Comparison of ENCODE assay signal across 8 mouse cellular contexts in genomic region chr12:52790350-52790768, GRCm38 (mm10).
DNase-seq lines count a peak whose midpoint lies in the region; ATAC-seq and TF ChIP-seq lines count a peak whose summit lies in the region.

No protein-coding gene starts in this region.

- no peak overlapping the region for H3K4me2 ChIP-seq in forebrain, postnatal 0 days (ENCODE audit: low read depth)
- H3K4me2 ChIP-seq in intestine, embryonic 14.5 days (ENCODE audit: low read length) = peak overlapping the region; percentile 23; the same call in 1 of the 2 replicates

- H3K36me3 ChIP-seq in forebrain, postnatal 0 days (ENCODE audit: insufficient read depth) = no peaks in the 10 kb centered on the region
- H3K36me3 ChIP-seq in intestine, embryonic 14.5 days (ENCODE audit: control insufficient read depth, insufficient read depth, low read length) = no peaks in the 10 kb centered on the region

- TF ChIP-seq CTCF in forebrain, postnatal 0 days (IDR thresholded peaks at IDR 0.05; ENCODE audit: low read depth) = no peak

- peak; percentile 61 for ATAC-seq in forebrain, postnatal 0 days
- no peak for ATAC-seq in intestine, embryonic 14.5 days (replicated peaks; ENCODE audit: low FRiP score, low TSS enrichment, low read depth)

- H3K27me3 ChIP-seq in forebrain, postnatal 0 days (ENCODE audit: insufficient read depth, low read length) = no peaks in the 10 kb centered on the region
- no peaks in the 10 kb centered on the region for H3K27me3 ChIP-seq in intestine, embryonic 14.5 days (replicated peaks; ENCODE audit: control insufficient read depth, insufficient read depth, low read length)

- H3K4me1 ChIP-seq in forebrain, postnatal 0 days (ENCODE audit: insufficient read depth) = peaks cover 9% of the 10 kb centered on the region; the same call in 1 of the 2 replicates
- 0 out of 2 replicates have a peak, but pooled peaks cover 6% of the 10 kb centered on the region for H3K4me1 ChIP-seq in intestine, embryonic 14.5 days (replicated peaks; ENCODE audit: control insufficient read depth, insufficient read depth, low read length)

- no peaks in the 10 kb centered on the region for H3K9me3 ChIP-seq in forebrain, postnatal 0 days (ENCODE audit: low read length)
- no peaks in the 10 kb centered on the region for H3K9me3 ChIP-seq in intestine, embryonic 14.5 days (ENCODE audit: control insufficient read depth, low read length)

- no peak overlapping the region for H3K4me3 ChIP-seq in forebrain, postnatal 0 days (ENCODE audit: low read depth, low read length)
- no peak overlapping the region for H3K4me3 ChIP-seq in intestine, embryonic 14.5 days (ENCODE audit: low read depth, low read length)

- H3K27ac ChIP-seq in forebrain, postnatal 0 days (ENCODE audit: low read depth, low read length) = no peak overlapping the region
- no peak overlapping the region for H3K27ac ChIP-seq in intestine, embryonic 14.5 days (ENCODE audit: low read depth)

- DNase-seq in ES-CJ7 (ENCODE audit: low read depth, low spot score) = peak; percentile 8
- peak; percentile 86 for DNase-seq in brain, adult 2 months (ENCODE audit: low read depth, low spot score)
- DNase-seq in forebrain, postnatal 0 days = peak; percentile 20
- no peak for DNase-seq in intestine, embryonic 14.5 days (ENCODE audit: low spot score)
- peak; percentile 78 for DNase-seq in retina, adult 2 months (ENCODE audit: low read depth, low spot score)
- DNase-seq in kidney, postnatal 25 days = no peak
- no peak for DNase-seq in left cerebral cortex, postnatal 36 days (ENCODE audit: low spot score in 2 of 2)
- no peak for DNase-seq in layer of hippocampus, postnatal 10 days (ENCODE audit: low spot score in 2 of 2)

- intact Hi-C loops in left cerebral cortex, postnatal 36 days (cut with DNase I) = no loop called here

- 5% methylated on average over 8 of the region's 8 CpGs for WGBS in forebrain, postnatal 0 days
- WGBS in intestine, embryonic 14.5 days = 13% methylated on average over 8 of the region's 8 CpGs

- no peak overlapping the region for H3K9ac ChIP-seq in forebrain, postnatal 0 days
- H3K9ac ChIP-seq in intestine, embryonic 14.5 days (ENCODE audit: low read length) = no peak overlapping the region

Comparison
In these comparisons a context has a peak if more than half of its experiments do, and no peak if none do; other contexts are left out.
1. DNase-seq: peak in ES-CJ7 (single experiment), brain, adult 2 months (single experiment), forebrain, postnatal 0 days (single experiment) and retina, adult 2 months (single experiment); none in intestine, embryonic 14.5 days (single experiment), kidney, postnatal 25 days (0 of 2), left cerebral cortex, postnatal 36 days (0 of 2) and layer of hippocampus, postnatal 10 days (0 of 2).